Mouse (Mus musculus) hindbrain, postnatal 0 days (tissue): Measurements from ENCODE around the gene Asgr2. TPM values are rescaled to one million over a fixed set of nuclear protein-coding genes. Genes with fewer than 3 reads are reported as not detected.
"Not testable (repeated sequence)": the region's sequence is repeated elsewhere in the genome, so short reads cannot be mapped to it uniquely, and the experiment has no call there.

Source experiments
- ATAC-seq: fragments of 200-750 bp; cut with Nextera tagmentation; 2 replicates; pipeline ENCODE4 v1.8.0; 2017; ENCODE audit warnings: mild to moderate bottlenecking, moderate TSS enrichment, moderate library complexity
- DNase-seq: peaks from one replicate; pipeline ENCODE4 v3.0.0-alpha.2; 2015; ENCODE audit warnings: low spot score
- H3K27ac ChIP-seq: fragments of 300-500 bp; sonication (generic); 2 replicates; pipeline ENCODE4 v1.5.1; 2014; ENCODE audit warnings: mild to moderate bottlenecking
- H3K27me3 ChIP-seq: fragments of 300-500 bp; sonication (generic); 2 replicates; pipeline ENCODE4 v1.6.1; 2014; ENCODE audit warnings: low read length, mixed read lengths; ENCODE audit not compliant: insufficient read depth
- H3K36me3 ChIP-seq: fragments of 300-500 bp; sonication (generic); 2 replicates; pipeline ENCODE4 v1.6.1; 2014; ENCODE audit warnings: low read length, mixed read lengths; ENCODE audit not compliant: insufficient read depth
- H3K4me1 ChIP-seq: fragments of 300-500 bp; sonication (generic); 2 replicates; pipeline ENCODE4 v1.6.1; 2014; ENCODE audit warnings: antibody characterized with exemption, low read length, mixed read lengths; ENCODE audit not compliant: insufficient read depth
- H3K4me2 ChIP-seq: fragments of 300-500 bp; sonication (generic); 2 replicates; pipeline ENCODE4 v1.6.1; 2014; ENCODE audit warnings: low read depth, mild to moderate bottlenecking, low read length, moderate library complexity, mixed read lengths
- H3K4me3 ChIP-seq: fragments of 300-500 bp; sonication (generic); 2 replicates; pipeline ENCODE4 v1.5.1; 2014; ENCODE audit warnings: low read length
- H3K9ac ChIP-seq: fragments of 300-500 bp; sonication (generic); replicated peaks from 2 replicates; pipeline ENCODE4 v1.6.1; 2014; ENCODE audit warnings: mild to moderate bottlenecking, low read length, moderate library complexity, mixed read lengths
- H3K9me3 ChIP-seq: fragments of 300-500 bp; sonication (generic); 2 replicates; pipeline ENCODE4 v1.6.1; 2016; ENCODE audit warnings: low read length, mixed read lengths
- CTCF ChIP-seq: IDR thresholded peaks from 2 replicates; pipeline ENCODE4 v1.5.1; 2016; ENCODE audit warnings: antibody characterized with exemption, control low read depth, low read depth
- WGBS: fragments of 180-500 bp; shearing (Covaris S2); extraction: QIAGEN DNeasy Blood & Tissue Kit; methylation state at CpG from one replicate; pipeline ENCODE4 v1.1.7; 2014; 5-methylcytosine and 5-hydroxymethylcytosine counted together
- polyA plus RNA-seq: library from polyadenylated mRNA; unstranded; fragments of >200 nt; fragmentation: Nextera tagmentation; extraction: Ambion mirVana; gene quantifications from 2 replicates; pipeline ENCODE4 v1.2.1, GENCODE M21; 2015
- total RNA-seq: library from RNA; depleted of rRNA; stranded (reverse); fragments of >200 nt; gene quantifications from 2 replicates; pipeline ENCODE4 v1.2.3, GENCODE M21; 2014

Asgr2 gene
- total and polyA plus RNA-seq, 2 experiments from 2014 or later, result not detected

GRCm38 (mm10) chr11:70110146-70110545 lies 17.7 kb downstream of the Asgr2 start:
- DNase-seq (peak; percentile 22), ATAC-seq (no peak)
- Histone ChIP-seq H3K4me3 (no peak overlapping the region), H3K9ac (no peak overlapping the region), H3K36me3 (no peaks in the 10 kb centered on the region), H3K27me3 (no peaks in the 10 kb centered on the region), H3K4me1 (no peaks in the 10 kb centered on the region), H3K4me2 (no peak overlapping the region), H3K27ac (no peak overlapping the region), H3K9me3 (no peaks in the 10 kb centered on the region)
- WGBS, result 77% methylated on average over 3 of the region's 3 CpGs
- TF ChIP-seq CTCF, result peak; percentile 68

DNA sequence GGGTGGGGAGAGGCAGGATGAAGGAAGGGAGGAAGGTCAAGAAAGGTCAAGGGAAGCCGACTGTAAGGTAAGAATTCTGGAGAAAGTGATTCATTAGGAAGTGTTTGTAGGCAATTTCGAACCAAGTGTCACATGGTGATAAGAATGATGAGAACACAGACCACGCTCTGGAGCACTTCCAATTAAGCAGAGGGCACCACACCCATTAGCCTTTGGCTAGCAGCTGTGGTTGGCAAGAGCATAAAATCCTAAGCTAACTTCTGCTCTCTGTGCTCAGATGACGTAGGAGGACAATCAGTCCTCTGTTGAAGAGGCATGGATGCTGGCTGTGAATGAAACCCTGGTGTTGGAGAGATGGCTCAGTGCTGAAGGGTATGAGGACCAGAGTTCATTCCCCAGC lies 22.1 kb downstream of the Asgr2 start:
- no peak for ATAC-seq
- Histone ChIP-seq H3K36me3 (no peaks in the 10 kb centered on the region), H3K4me2 (no peak overlapping the region), H3K4me3 (no peak overlapping the region), H3K27me3 (no peaks in the 10 kb centered on the region), H3K9me3 (no peaks in the 10 kb centered on the region), H3K9ac (no peak overlapping the region), H3K4me1 (no peaks in the 10 kb centered on the region), H3K27ac (no peak overlapping the region)
- no peak for TF ChIP-seq CTCF
- no peak for DNase-seq
- WGBS, result 69% methylated on average over 4 of the region's 4 CpGs

DNA sequence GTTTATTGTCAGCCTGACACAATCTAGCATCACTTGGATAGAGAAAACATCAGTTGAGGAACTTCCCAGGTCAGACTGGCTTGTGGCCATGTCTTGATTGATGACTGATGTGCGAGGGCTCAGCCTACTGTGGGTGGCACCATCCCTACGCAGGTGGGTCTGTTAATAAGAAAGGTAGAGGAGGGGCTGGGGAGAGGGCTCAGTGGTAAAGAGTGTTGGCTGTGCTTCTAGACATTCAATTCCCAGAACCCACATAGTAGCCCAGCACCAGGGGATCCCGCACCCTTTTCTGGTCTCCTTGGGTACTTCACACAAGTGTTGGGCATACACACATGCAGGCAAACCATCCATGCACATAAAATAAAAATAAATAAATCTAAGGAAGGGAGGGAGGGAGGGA lies 23.5 kb downstream of the Asgr2 start:
- Histone ChIP-seq H3K9ac (no peak overlapping the region), H3K27ac (no peak overlapping the region), H3K4me3 (no peak overlapping the region), H3K9me3 (no peaks in the 10 kb centered on the region), H3K36me3 (no peaks in the 10 kb centered on the region), H3K4me1 (no peaks in the 10 kb centered on the region), H3K27me3 (no peaks in the 10 kb centered on the region), H3K4me2 (no peak overlapping the region)
- ATAC-seq (no peak), DNase-seq (no peak)
- TF ChIP-seq CTCF, result no peak
- WGBS, result 91% methylated on average over 3 of the region's 3 CpGs

GRCm38 (mm10) chr11:70129926-70130379 lies 37.5 kb downstream of the Asgr2 start, which contains the start of gene Mgl2:
Mgl2 (plus strand) TSS chr11:70130329.
- H3K27me3 ChIP-seq, result no peaks in the 10 kb centered on the region
- no peak within 1 kb of the TSS for H3K9ac ChIP-seq

DNA sequence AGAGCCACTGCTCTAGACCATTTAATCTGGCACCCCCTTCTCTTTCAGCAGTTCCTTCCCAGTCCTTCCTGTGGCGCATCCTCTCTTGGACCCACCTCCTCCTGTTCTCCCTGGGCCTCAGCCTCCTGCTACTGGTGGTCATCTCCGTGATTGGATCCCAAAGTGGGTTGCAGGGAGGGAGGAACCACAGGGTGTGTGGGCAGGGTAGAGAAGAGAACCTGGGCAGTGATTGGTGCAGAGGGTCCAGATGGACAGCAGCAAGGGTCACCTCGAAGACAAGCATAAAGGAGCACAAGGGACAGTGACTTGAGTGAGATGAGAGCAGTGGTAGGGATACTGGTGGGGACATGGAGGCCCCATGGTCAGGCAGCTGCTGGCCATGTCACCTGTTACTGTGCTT lies 42.6 kb downstream of the Asgr2 start:
- not testable (repeated sequence) for H3K4me1 ChIP-seq, H3K27me3 ChIP-seq, H3K36me3 ChIP-seq, H3K4me2 ChIP-seq, H3K4me3 ChIP-seq, ATAC-seq, H3K9me3 ChIP-seq, DNase-seq, H3K9ac ChIP-seq, H3K27ac ChIP-seq
- 77% methylated on average over 3 of the region's 3 CpGs for WGBS

More at GRCm38 (mm10) chr11:70129926-70130379, 37.5 kb downstream of the Asgr2 start, which contains the start of gene Mgl2:
- no peak for TF ChIP-seq CTCF
- WGBS, result 67% methylated on average over 9 of the region's 9 CpGs
- ATAC-seq (no peak), DNase-seq (no peak)
- Histone ChIP-seq H3K4me2 (no peak within 1 kb of the TSS), H3K36me3 (no peaks in the 10 kb centered on the region), H3K4me3 (no peak within 1 kb of the TSS), H3K4me1 (no peaks in the 10 kb centered on the region), H3K9me3 (no peaks in the 10 kb centered on the region), H3K27ac (no peak within 1 kb of the TSS)

DNA sequence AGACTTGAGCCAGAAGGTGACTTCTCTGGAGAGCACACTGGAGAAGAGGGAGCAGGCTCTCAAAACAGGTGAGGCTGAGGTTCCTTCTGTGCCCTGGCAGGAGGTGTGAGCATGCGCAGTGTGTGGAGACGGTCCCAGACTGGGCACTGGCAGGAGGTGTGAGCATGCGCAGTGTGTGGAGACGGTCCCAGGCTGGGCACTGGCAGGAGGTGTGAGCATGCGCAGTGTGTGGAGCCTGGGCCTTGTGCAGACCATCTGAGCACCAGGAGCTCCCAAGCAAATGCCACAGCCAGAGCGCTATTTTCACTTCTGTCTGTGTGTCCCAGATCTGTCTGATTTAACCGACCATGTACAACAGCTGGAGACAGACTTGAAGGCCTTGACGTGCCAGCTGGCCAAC lies 43.5 kb downstream of the Asgr2 start:
- ATAC-seq, H3K4me3 ChIP-seq, H3K4me1 ChIP-seq, H3K4me2 ChIP-seq, DNase-seq, H3K27ac ChIP-seq, H3K36me3 ChIP-seq, H3K27me3 ChIP-seq, H3K9me3 ChIP-seq, H3K9ac ChIP-seq: not testable (repeated sequence)
- WGBS, result 89% methylated on average over 8 of the region's 8 CpGs

DNA sequence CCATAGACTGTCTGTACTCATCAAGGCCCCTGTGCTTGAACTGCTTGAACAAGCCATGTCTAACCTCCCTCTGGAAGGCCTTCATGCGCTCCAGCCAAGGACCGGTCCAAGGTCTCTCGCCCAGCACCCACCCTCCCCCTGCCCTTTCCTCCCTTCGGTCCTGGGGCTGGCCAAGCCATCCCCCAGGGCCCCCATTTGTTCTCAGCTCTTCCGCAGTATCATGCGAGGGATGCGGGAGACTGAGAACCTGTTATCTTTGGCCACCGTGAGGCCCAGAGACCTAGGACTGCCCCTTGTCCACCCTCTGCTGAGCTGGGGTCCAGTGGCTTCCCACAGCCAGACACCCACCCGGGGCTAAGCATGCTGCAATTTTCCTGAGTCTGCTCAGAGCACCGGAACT lies 46.7 kb downstream of the Asgr2 start:
- 85% methylated on average over 10 of the region's 10 CpGs for WGBS
- H3K4me1 ChIP-seq, result no peaks in the 10 kb centered on the region
- no peaks in the 10 kb centered on the region for H3K27me3 ChIP-seq
- no peak overlapping the region for H3K27ac ChIP-seq
- H3K9ac ChIP-seq, result no peak overlapping the region
- no peak for TF ChIP-seq CTCF
- DNase-seq, result no peak
- no peaks in the 10 kb centered on the region for H3K9me3 ChIP-seq
- no peak for ATAC-seq
- H3K36me3 ChIP-seq, result no peaks in the 10 kb centered on the region
- H3K4me2 ChIP-seq, result no peak overlapping the region
- no peak overlapping the region for H3K4me3 ChIP-seq
